Mouse (Mus musculus): ENCODE data around the gene R3hdm1.
A peak's percentile ranks its signal among the peaks of the same experiment; 100 is the strongest.

The R3hdm1 gene

GRCm38 (mm10) chr1:128102641-128103461, at the start of gene R3hdm1, which contains the start of gene Zranb3:
Gene R3hdm1, plus strand, starts transcription at chr1:128103301.
Gene Zranb3, minus strand, starts transcription at chr1:128103047.
- peak; percentile 98 for DNase-seq (ENCODE audit: extremely low spot score)

- no peak for DNase-seq (ENCODE audit: extremely low spot score)
These were observed 45.8 kb upstream of the R3hdm1 start for GRCm38 (mm10) chr1:128057269-128057668.

- DNase-seq (ENCODE audit: extremely low spot score) = no peak
These were observed 44.5 kb upstream of the R3hdm1 start for GRCm38 (mm10) chr1:128058625-128059024.

- no peak for DNase-seq (ENCODE audit: extremely low spot score)
These were observed 42.3 kb upstream of the R3hdm1 start for GRCm38 (mm10) chr1:128060655-128061344.

- no peak for DNase-seq (ENCODE audit: extremely low spot score)
These were observed 41.7 kb upstream of the R3hdm1 start for GRCm38 (mm10) chr1:128061401-128061800.

- no peak for DNase-seq (ENCODE audit: extremely low spot score)
These were observed 40.9 kb upstream of the R3hdm1 start for GRCm38 (mm10) chr1:128062167-128062566.

GRCm38 (mm10) chr1:128064716-128065115, 38.4 kb upstream of the R3hdm1 start:
- DNase-seq (ENCODE audit: extremely low spot score) = no peak

GRCm38 (mm10) chr1:128068945-128069397, 34.1 kb upstream of the R3hdm1 start:
- no peak for DNase-seq (ENCODE audit: extremely low spot score)

- DNase-seq (ENCODE audit: extremely low spot score) = no peak
These were observed 33.1 kb upstream of the R3hdm1 start for GRCm38 (mm10) chr1:128070003-128070402.

- DNase-seq (ENCODE audit: extremely low spot score) = no peak
These were observed 30.1 kb upstream of the R3hdm1 start for GRCm38 (mm10) chr1:128073051-128073450.

GRCm38 (mm10) chr1:128076791-128077479, 26.2 kb upstream of the R3hdm1 start:
- DNase-seq (ENCODE audit: extremely low spot score) = no peak

- no peak for DNase-seq (ENCODE audit: extremely low spot score)
These were observed 25.3 kb upstream of the R3hdm1 start for GRCm38 (mm10) chr1:128077788-128078187.

- DNase-seq (ENCODE audit: extremely low spot score) = no peak
These were observed 24.5 kb upstream of the R3hdm1 start for GRCm38 (mm10) chr1:128078646-128079045.

- DNase-seq (ENCODE audit: extremely low spot score) = no peak
These were observed 22.0 kb upstream of the R3hdm1 start for GRCm38 (mm10) chr1:128080936-128081696.

GRCm38 (mm10) chr1:128081873-128082272, 21.2 kb upstream of the R3hdm1 start:
- DNase-seq (ENCODE audit: extremely low spot score) = no peak

GRCm38 (mm10) chr1:128082800-128083199, 20.3 kb upstream of the R3hdm1 start:
- no peak for DNase-seq (ENCODE audit: extremely low spot score)

GRCm38 (mm10) chr1:128094686-128095085, 8.4 kb upstream of the R3hdm1 start:
- DNase-seq (ENCODE audit: extremely low spot score) = no peak

GRCm38 (mm10) chr1:128098309-128098708, 4.8 kb upstream of the R3hdm1 start:
- DNase-seq (ENCODE audit: extremely low spot score) = no peak

GRCm38 (mm10) chr1:128102251-128102640, 855 bp upstream of the R3hdm1 start:
- DNase-seq (ENCODE audit: extremely low spot score) = no peak

GRCm38 (mm10) chr1:128103520-128104088, 503 bp downstream of the R3hdm1 start:
- no peak for DNase-seq (ENCODE audit: extremely low spot score)

Data from embryo, embryonic 9.5 days (tissue).